Mouse (Mus musculus) cerebellum, adult 9-10 months (tissue): ENCODE data around the gene Crlf1.

ENCODE experiments used
- DNase-seq: peaks from one replicate; pipeline ENCODE4 v3.0.0; 2022

Gene Crlf1

GRCm38 (mm10) chr8:70527111-70527511 lies 34.2 kb downstream of the Crlf1 start:
- DNase-seq, result no peak

DNA sequence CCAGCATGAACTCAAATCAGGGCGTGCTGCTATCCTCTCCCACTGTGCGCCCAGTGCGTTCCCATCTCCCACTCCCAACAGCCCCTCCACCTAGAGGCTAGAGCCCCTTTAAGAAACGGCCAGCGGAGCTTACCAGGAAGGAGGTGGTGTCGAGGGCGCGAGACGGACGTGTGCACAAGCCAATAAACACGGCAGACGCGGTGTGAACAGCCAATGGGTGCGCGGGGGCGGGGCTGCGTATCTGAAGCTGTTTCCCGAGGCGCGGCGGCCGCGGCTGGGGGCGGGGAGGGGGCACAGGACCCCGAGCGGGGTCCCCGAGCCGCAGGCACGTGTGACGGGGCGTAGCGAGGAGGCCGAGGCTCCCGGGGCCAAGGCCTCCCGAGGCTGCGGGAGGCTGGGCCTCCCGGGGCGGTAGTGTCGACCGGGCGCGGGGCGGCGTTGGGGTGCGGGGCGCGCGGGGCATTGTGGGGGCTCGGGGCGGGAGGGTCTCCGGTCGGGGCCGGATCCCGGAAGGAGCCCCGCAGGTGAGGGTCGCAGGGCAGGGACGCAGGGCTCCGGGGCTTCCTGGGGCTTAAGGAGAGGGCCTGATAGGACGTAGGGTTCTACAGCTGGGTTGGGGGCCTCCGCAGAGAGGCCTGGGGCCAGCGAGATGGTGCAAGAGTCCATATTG lies 34.7 kb downstream of the Crlf1 start, which contains the start of the genes Fkbp8 and Kxd1:
TSS of gene Fkbp8 (plus strand) at position 213 of the 670 bp plus-strand sequence.
TSS of gene Kxd1 (minus strand) at position 445 of the 670 bp plus-strand sequence.
- DNase-seq, result peak; percentile 99

DNA sequence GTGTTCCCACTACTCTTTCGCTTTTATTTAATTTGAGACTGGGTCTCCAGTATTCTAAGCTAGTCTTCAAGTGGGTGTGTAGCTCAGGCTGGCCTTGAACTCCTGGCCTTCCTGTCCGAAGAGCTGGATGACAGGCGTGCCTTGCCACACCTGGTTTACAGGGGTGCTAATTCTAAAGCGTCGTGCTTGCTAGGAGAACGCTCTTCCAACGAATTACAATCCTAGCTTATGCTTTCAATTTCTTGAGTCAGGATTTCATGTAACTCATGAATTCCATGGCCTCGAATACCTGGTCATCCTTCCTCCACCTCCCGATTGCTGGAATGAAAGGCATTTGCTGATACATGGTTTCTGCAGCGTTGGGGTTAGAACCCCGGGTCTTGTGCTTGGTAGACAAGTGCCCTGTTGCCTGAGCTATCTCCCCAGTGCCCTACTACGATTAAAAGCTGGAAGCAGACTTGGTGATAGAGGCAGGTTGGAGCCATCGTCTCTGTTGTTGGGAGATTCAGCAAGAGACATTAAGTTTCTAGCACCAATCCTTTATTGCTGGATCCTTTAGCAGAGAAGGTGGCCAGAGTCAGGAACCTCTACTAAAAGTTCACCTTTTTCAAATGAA lies 35.3 kb downstream of the Crlf1 start:
- DNase-seq, result no peak

- no peak for DNase-seq
Measured at GRCm38 (mm10) chr8:70529299-70529698, 36.3 kb downstream of the Crlf1 start.

DNA sequence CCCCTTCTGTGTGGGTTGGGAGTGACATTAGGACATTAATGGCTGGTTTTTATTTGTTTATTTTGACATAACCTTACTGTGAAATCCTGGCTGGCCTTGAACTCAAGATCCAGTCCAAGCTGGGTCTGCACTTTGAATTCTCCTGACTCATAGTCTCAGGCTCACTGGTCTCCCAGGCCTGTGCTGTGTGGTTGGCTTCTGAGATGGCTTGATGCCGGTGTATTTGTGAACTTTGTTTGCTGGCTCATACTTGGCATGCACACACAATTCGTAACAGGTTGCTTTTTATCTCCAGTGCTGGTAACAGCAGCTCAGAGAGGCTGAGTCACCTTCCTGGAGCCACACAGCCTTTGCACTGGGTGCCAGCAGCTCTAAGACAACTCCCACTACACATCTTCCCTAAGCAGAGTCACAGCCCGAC lies 36.8 kb downstream of the Crlf1 start:
- DNase-seq, result no peak

DNA sequence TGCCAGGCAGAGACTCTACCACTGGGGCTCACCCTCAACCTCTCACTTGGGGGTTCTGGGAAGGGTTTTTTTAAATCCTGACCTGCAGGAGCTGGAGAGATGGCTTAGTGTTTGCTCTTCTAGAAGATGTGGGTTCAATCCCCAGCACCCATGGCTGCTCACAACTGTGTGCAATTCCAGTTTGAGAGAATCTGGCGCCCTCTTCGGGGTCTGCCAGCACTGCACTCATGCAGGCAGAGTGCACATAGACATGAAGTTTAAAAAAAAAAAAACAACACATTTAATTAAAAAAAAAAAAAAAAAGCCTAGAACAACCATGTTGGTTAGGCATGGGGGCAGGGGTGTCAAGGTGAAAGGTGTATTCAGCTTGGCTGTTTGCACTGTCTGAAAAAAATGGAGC lies 37.4 kb downstream of the Crlf1 start:
- no peak for DNase-seq

- DNase-seq, result no peak
Measured at GRCm38 (mm10) chr8:70534281-70534680, 41.3 kb downstream of the Crlf1 start.

- no peak for DNase-seq
Measured at GRCm38 (mm10) chr8:70535221-70535620, 42.3 kb downstream of the Crlf1 start.

DNA sequence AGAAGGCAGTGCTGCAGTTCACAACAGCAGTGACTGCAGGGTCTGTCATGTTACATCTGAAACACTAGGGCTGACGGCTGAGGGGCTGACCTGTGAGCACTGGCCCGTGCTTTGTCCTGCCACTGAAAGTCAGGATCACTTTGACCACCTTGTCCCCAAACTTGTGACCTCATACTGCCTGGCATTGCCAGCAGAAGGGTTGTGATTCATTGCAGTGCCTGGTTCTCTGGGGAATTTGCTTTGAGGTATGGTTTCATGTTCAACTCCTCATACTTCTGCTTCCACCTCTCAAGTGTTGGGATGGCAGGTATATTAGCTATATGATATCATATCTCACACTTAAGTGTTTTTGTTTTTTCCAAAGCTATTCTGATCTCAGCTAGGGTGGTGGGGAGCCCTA lies 42.7 kb downstream of the Crlf1 start:
- DNase-seq, result no peak

DNA sequence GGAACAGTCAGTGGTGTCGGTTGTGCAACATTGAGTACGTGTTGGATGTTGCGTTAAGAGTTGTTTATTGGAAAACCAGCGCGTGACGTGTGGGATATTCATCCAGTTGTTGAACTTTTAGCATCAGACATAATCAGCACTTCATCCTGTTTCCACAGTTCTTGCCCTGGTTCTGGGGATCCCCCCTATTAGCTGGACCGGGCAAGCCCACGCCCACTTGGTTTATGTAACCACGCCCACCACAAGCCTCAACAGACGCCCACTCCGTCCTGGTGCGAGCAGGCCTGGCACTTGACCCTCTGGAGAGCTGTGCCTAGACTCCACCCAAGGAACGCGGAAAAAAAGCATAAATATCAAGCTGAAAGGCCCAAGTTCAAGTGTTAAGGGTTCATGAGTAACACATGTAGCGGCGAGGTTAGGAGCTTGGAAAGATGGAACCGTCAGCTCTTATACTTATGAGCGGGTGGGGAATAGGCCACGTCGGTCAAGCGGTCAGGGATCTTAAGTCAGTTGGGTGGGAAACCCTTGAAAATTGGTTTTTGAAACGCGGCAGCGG lies 45.1 kb downstream of the Crlf1 start:
- DNase-seq, result peak; percentile 78

- peak; percentile 100 for DNase-seq
Measured at GRCm38 (mm10) chr8:70538633-70539076, 45.7 kb downstream of the Crlf1 start.

DNA sequence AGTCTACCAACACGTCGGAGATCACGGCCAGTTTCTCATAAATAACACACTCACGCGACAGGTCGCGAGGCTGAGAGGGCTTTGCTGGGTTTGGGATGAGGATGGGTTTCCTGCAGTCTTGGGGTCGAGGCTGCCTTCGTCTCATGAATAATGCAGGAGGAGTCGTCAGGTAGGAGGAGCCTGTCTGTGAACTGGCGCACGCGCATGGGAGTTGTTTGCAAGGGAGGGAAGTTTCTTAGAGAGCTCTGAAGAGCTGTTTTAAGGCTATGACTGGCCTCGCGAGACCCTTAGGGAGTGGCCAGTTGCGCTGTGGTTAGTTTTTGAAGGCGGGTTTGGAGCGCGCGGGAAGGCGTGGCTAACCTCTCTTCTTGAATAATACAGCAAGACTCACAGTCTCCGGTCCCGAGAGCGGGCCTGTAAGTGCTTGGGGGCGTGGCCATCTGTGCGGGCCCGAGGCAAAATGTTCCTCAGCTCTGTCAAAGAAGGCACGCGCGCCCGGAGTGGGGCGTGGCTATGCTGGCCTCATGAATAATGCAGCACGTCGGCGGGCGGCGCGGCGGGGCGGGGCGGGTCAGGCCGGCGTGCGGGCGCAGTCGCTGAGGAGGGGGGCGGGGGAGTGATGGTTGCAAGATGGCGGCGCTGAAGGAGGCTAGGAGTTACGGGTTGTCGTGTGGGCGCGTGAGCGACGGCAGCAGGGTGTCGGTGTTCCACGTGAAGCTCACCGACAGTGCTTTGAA lies 46.3 kb downstream of the Crlf1 start, which contains the start of gene Ell:
TSS of gene Ell (plus strand) at position 381 of the 737 bp plus-strand sequence.
- DNase-seq, result peak; percentile 99

DNA sequence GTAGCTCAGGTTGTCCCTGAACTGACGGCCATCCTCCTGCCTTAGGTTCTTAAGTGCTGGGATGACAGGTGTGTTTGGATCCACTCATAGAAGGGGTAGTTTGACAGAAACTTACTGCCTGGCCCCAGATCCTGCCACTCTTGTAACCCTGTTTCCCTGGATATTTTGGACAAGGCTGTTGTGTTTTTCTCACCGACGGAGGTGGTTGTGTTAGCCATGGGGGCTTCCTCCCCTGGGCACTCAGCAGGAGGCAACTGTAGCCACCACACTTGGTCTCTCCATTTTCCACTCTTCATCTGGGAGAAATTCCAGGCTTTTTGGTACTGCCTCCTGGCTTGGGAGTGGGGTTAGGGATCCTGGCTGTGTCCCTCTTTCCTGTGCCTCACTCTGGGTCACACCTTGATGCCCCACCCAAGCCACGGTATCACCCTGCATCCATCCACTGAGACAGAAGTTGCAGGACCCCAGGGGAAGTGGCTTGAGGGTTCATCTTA lies 47.1 kb downstream of the Crlf1 start:
- DNase-seq, result peak; percentile 71

GRCm38 (mm10) chr8:70540507-70541071 lies 47.6 kb downstream of the Crlf1 start:
- no peak for DNase-seq

DNA sequence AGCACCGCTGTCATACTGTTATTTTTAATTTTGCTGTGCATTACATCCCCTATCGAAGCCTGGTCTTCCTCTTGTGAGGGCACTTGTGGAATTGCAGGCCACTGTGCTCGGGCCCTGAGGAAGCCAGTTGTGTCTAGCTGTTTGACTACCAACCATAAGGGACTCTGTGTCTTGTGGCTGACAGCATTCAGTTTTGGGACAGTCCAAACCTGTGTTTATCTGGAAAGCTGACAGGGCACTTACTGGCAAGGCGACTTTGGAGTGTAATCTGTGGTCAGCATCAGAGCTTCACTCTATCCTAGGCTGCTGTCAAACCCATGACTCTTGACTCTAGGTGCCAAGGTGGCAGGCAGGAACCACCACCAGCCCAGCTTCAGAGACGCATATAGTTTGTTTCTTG lies 48.1 kb downstream of the Crlf1 start:
- DNase-seq, result no peak

GRCm38 (mm10) chr8:70544200-70544687 lies 51.3 kb downstream of the Crlf1 start:
- no peak for DNase-seq

GRCm38 (mm10) chr8:70546412-70546811 lies 53.5 kb downstream of the Crlf1 start:
- DNase-seq, result no peak

DNA sequence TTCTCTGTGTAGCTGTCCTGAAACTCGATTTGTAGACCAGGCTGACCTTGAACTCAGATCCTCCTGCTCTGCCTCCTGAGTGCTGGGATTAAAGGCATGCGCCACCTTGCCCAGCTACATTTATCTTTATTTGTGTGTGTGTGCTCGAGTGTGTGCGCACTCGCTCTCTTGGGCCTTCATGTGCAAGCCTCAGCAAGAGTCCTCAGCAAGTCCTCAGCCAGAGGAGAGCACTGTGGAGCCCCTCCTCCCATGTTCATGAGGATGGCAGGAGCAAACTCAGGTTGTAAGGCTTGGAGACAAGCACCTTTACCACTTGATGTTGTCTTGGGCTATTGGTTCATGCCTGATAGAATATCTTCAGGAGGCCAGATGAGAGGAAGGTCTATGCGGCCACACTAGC lies 54.8 kb downstream of the Crlf1 start:
- DNase-seq, result no peak

GRCm38 (mm10) chr8:70549412-70550184 lies 56.6 kb downstream of the Crlf1 start:
- no peak for DNase-seq

GRCm38 (mm10) chr8:70551558-70552161 lies 58.7 kb downstream of the Crlf1 start:
- DNase-seq, result no peak

DNA sequence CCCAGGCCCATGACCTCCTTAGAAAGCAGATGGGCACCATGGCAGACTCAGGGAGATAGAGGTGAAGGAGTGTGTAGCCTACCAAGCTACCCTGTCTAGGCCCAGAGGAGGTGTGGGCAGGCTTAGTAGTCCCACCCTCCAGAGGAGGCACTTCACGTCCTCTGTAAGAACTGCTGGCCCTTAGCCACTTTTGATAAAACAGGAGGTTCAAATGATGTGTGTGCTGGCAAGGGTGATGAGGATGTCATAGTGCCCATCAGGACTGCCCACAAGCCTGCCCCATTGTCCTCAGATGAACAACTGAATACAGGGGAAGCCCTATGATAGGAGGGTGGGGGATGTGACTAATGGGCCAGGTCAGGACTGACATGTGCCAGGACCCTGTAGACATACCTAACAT lies 59.9 kb downstream of the Crlf1 start:
- no peak for DNase-seq
